Mouse (Mus musculus) liver, embryonic 13.5 days (tissue): ENCODE measurements around the gene Ankrd13a. TPM values are rescaled to one million over a fixed set of nuclear protein-coding genes. Genes with fewer than 3 reads are reported as not detected.
A peak's percentile ranks its signal among the peaks of the same experiment; 100 is the strongest.
"Not testable (repeated sequence)": the region's sequence is repeated elsewhere in the genome, so short reads cannot be mapped to it uniquely, and the experiment has no call there.

ENCODE experiments used
- ATAC-seq: fragments of 200-750 bp; cut with Nextera tagmentation; 2 replicates; pipeline ENCODE4 v1.8.0; 2017; ENCODE audit warnings: low read depth, mild to moderate bottlenecking, moderate number of reproducible peaks, moderate library complexity
- DNase-seq: peaks from one replicate; pipeline ENCODE4 v3.0.0; 2022
- H3K27ac ChIP-seq: fragments of 300-500 bp; sonication (generic); 2 replicates; pipeline ENCODE4 v1.5.1; 2015; ENCODE audit warnings: moderate library complexity, mild to moderate bottlenecking, inconsistent platforms
- H3K27me3 ChIP-seq: fragments of 300-500 bp; sonication (generic); 2 replicates; pipeline ENCODE4 v1.6.1; 2015; ENCODE audit warnings: mild to moderate bottlenecking, inconsistent platforms
- H3K36me3 ChIP-seq: fragments of 300-500 bp; sonication (generic); 2 replicates; pipeline ENCODE4 v1.6.1; 2015; ENCODE audit warnings: mild to moderate bottlenecking, inconsistent platforms
- H3K4me1 ChIP-seq: fragments of 300-500 bp; sonication (generic); replicated peaks from 2 replicates; pipeline ENCODE4 v1.6.1; 2015; ENCODE audit warnings: inconsistent platforms
- H3K4me2 ChIP-seq: fragments of 300-500 bp; sonication (generic); 2 replicates; pipeline ENCODE4 v1.6.1; 2015; ENCODE audit warnings: inconsistent platforms, mild to moderate bottlenecking, moderate library complexity
- H3K4me3 ChIP-seq: fragments of 300-500 bp; sonication (generic); replicated peaks from 2 replicates; pipeline ENCODE4 v1.5.1; 2015; ENCODE audit warnings: mild to moderate bottlenecking, inconsistent platforms
- H3K9ac ChIP-seq: fragments of 300-500 bp; sonication (generic); 2 replicates; pipeline ENCODE4 v1.6.1; 2015; ENCODE audit warnings: mild to moderate bottlenecking, inconsistent platforms
- H3K9me3 ChIP-seq: fragments of 300-500 bp; sonication (generic); replicated peaks from 2 replicates; pipeline ENCODE4 v1.6.1; 2016; ENCODE audit warnings: inconsistent platforms
- WGBS: fragments of 180-500 bp; shearing (Covaris S2); methylation state at CpG from one replicate; pipeline ENCODE4 v1.1.7; 2015; ENCODE audit not compliant: insufficient replicate concordance; 5-methylcytosine and 5-hydroxymethylcytosine counted together
- microRNA-seq: library from miRNA; unstranded; fragments of <30 nt; microRNA quantifications from one replicate; pipeline ENCODE4, GENCODE M21; 2016
- polyA plus RNA-seq: library from polyadenylated mRNA; unstranded; fragments of >200 nt; fragmentation: Nextera tagmentation; extraction: Ambion mirVana; gene quantifications from 2 replicates; pipeline ENCODE4 v1.2.1, GENCODE M21; 2015

Gene Ankrd13a
- polyA plus RNA-seq, 1 experiment from 2014 or later: 43.3 TPM

GRCm38 (mm10) chr5:114840481-114840880, 66.0 kb downstream of the Ankrd13a start:
- H3K36me3 ChIP-seq, H3K27ac ChIP-seq, DNase-seq, H3K4me1 ChIP-seq, H3K4me2 ChIP-seq, H3K4me3 ChIP-seq, ATAC-seq, H3K27me3 ChIP-seq, H3K9ac ChIP-seq, H3K9me3 ChIP-seq: not testable (repeated sequence)
- WGBS: 52% methylated on average over 5 of the region's 5 CpGs

- H3K36me3 ChIP-seq, H3K4me3 ChIP-seq, ATAC-seq, H3K4me1 ChIP-seq, H3K9me3 ChIP-seq, H3K27me3 ChIP-seq, DNase-seq, H3K4me2 ChIP-seq, H3K9ac ChIP-seq, H3K27ac ChIP-seq: not testable (repeated sequence)
- WGBS: 49% methylated on average over 3 of the region's 3 CpGs
Measured at GRCm38 (mm10) chr5:114842155-114842554, 67.7 kb downstream of the Ankrd13a start.

GRCm38 (mm10) chr5:114842674-114843073, 68.2 kb downstream of the Ankrd13a start:
- Histone ChIP-seq H3K9ac (no peak overlapping the region), H3K4me3 (no peak overlapping the region), H3K27me3 (0 out of 2 replicates have a peak, but pooled peaks cover 3% of the 10 kb centered on the region), H3K27ac (no peak overlapping the region), H3K9me3 (no peaks in the 10 kb centered on the region), H3K4me1 (no peaks in the 10 kb centered on the region), H3K36me3 (no peaks in the 10 kb centered on the region), H3K4me2 (no peak overlapping the region)
- 70% methylated on average over 5 of the region's 5 CpGs for WGBS
- DNase-seq (no peak), ATAC-seq (no peak)

GRCm38 (mm10) chr5:114844371-114844770, 69.9 kb downstream of the Ankrd13a start:
- H3K27me3 ChIP-seq, ATAC-seq: not testable (repeated sequence)

GRCm38 (mm10) chr5:114851565-114852236, 77.2 kb downstream of the Ankrd13a start:
- Histone ChIP-seq H3K4me2 (no peak overlapping the region), H3K27ac (no peak overlapping the region), H3K36me3 (no peaks in the 10 kb centered on the region), H3K9me3 (no peaks in the 10 kb centered on the region), H3K4me1 (no peaks in the 10 kb centered on the region), H3K27me3 (no peaks in the 10 kb centered on the region), H3K4me3 (no peak overlapping the region), H3K9ac (no peak overlapping the region)
- ATAC-seq (peak; percentile 61), DNase-seq (no peak)
- WGBS: 65% methylated on average over 20 of the region's 20 CpGs

More at GRCm38 (mm10) chr5:114844371-114844770, 69.9 kb downstream of the Ankrd13a start:
- H3K4me3 ChIP-seq, H3K4me2 ChIP-seq, H3K4me1 ChIP-seq, H3K9ac ChIP-seq, H3K9me3 ChIP-seq, H3K27ac ChIP-seq, H3K36me3 ChIP-seq, DNase-seq: not testable (repeated sequence)
- 61% methylated on average over 2 of the region's 2 CpGs for WGBS

GRCm38 (mm10) chr5:114853364-114853763, 78.9 kb downstream of the Ankrd13a start, which contains the start of gene 4930519G04Rik:
Gene 4930519G04Rik, plus strand, starts transcription at chr5:114853664.
- peaks cover 13% of the 10 kb centered on the region for H3K27me3 ChIP-seq
- DNase-seq, H3K4me2 ChIP-seq, ATAC-seq, H3K36me3 ChIP-seq, H3K4me1 ChIP-seq, H3K4me3 ChIP-seq, H3K9ac ChIP-seq, H3K9me3 ChIP-seq, H3K27ac ChIP-seq: not testable (repeated sequence)
- 65% methylated on average over 3 of the region's 5 CpGs for WGBS

Small RNAs within 50 kb of the gene (microRNA-seq; reads per million reads assigned to microRNA genes)
- gene Mir6240: 21.1 reads per million, percentile 34 among the genes with 10 or more reads in this experiment

Other genes with a start within 250 kb of the Ankrd13a start
- 0.58 and 0.61 TPM in 2 replicates for gene Fam222a, start 206.7 kb upstream of the Ankrd13a start, polyA plus RNA-seq
- gene Trpv4, start 116.3 kb upstream of the Ankrd13a start, polyA plus RNA-seq: 0.17 and 0.23 TPM in 2 replicates
- 36.1 and 41.7 TPM in 2 replicates for gene Gltp, start 83.7 kb upstream of the Ankrd13a start, polyA plus RNA-seq
- gene Tchp, start 66.9 kb upstream of the Ankrd13a start, polyA plus RNA-seq: 4.4 and 4.8 TPM in 2 replicates
- 14.8 and 16.3 TPM in 2 replicates for gene Git2, start 840 bp downstream of the Ankrd13a start, polyA plus RNA-seq
- 31.0 and 32.0 TPM in 2 replicates for gene 1500011B03Rik, start 48.8 kb downstream of the Ankrd13a start, polyA plus RNA-seq
- not detected in 2 replicates for gene 4930519G04Rik, start 79.0 kb downstream of the Ankrd13a start, polyA plus RNA-seq
- not detected in 2 replicates for gene Gm9936, start 84.0 kb downstream of the Ankrd13a start, polyA plus RNA-seq
- 3.1 and 3.4 TPM in 2 replicates for gene Oasl2, start 122.3 kb downstream of the Ankrd13a start, polyA plus RNA-seq
- 0.52 and 0.54 TPM in 2 replicates for gene Oasl1, start 148.6 kb downstream of the Ankrd13a start, polyA plus RNA-seq
- gene 2210016L21Rik, start 167.5 kb downstream of the Ankrd13a start, polyA plus RNA-seq: 22.2 and 24.6 TPM in 2 replicates
- gene Hnf1a, start 196.4 kb downstream of the Ankrd13a start, polyA plus RNA-seq: 2.4 and 2.9 TPM in 2 replicates
- gene Sppl3, start 236.5 kb downstream of the Ankrd13a start, polyA plus RNA-seq: 4.2 and 4.7 TPM in 2 replicates